ENCODE assay signal across 2 mouse cellular contexts in genomic region chr9:78481423-78482331, GRCm38 (mm10).
TF ChIP-seq lines count a peak whose summit lies in the region.

No protein-coding gene starts in this region.

TF ChIP-seq in C2C12, 6 proteins besides CTCF, POLR2A, EP300 and RAD21 (continued from another document):
- TF ChIP-seq MYOD1 (IDR thresholded peaks at IDR 0.05; ENCODE audit: control insufficient read depth, insufficient read length, low read depth) (no peak), CEBPB (IDR thresholded peaks at IDR 0.05; ENCODE audit: low read depth) (no peak), FOSL1 (IDR thresholded peaks at IDR 0.05; ENCODE audit: insufficient read depth, low read length, poor library complexity, severe bottlenecking) (no peak), MAX (IDR thresholded peaks at IDR 0.05) (peak; percentile 62)

TF ChIP-seq in myocyte, 11 proteins besides CTCF, POLR2A, EP300 and RAD21 (continued from another document):
- TF ChIP-seq MYOD1 (IDR thresholded peaks at IDR 0.05; ENCODE audit: control insufficient read depth in 1 of 3, insufficient read length in 2 of 3, low read depth in 2 of 3) (peak in 1 of 3 experiments; percentile 19), MYOG (IDR thresholded peaks at IDR 0.05; ENCODE audit: control insufficient read depth in 1 of 3, insufficient read depth in 1 of 3, insufficient read length in 2 of 3, low read depth in 2 of 3) (peak in 1 of 3 experiments; percentile 2), POLR2AphosphoS2 (IDR thresholded peaks at IDR 0.05; ENCODE audit: insufficient read length, low read depth) (peak; percentile 100), CEBPB (IDR thresholded peaks at IDR 0.05; ENCODE audit: insufficient read depth, poor library complexity, severe bottlenecking) (0 out of 2 replicates have a peak, but pooled peaks have one; percentile 19), REST (IDR thresholded peaks at IDR 0.05; ENCODE audit: insufficient read depth, insufficient read length) (peak; percentile 43), TCF12 (IDR thresholded peaks at IDR 0.05; ENCODE audit: insufficient read depth, poor library complexity, severe bottlenecking) (no peak), TCF3 (IDR thresholded peaks at IDR 0.05; ENCODE audit: insufficient read length, low read depth) (no peak), SRF (IDR thresholded peaks at IDR 0.05; ENCODE audit: control insufficient read depth, insufficient read length, low read depth) (no peak), USF1 (IDR thresholded peaks at IDR 0.05; ENCODE audit: low read depth) (no peak)
